Mouse (Mus musculus) kidney, embryonic 14.5 days (tissue): Measurements from ENCODE around the gene Vasp. TPM values are rescaled to one million over a fixed set of nuclear protein-coding genes. Genes with fewer than 3 reads are reported as not detected.

Experiments used
- ATAC-seq: fragments of 200-750 bp; cut with Nextera tagmentation; 2 replicates; pipeline ENCODE4 v1.8.0; 2017; ENCODE audit warnings: moderate number of reproducible peaks, mild to moderate bottlenecking, moderate TSS enrichment, moderate library complexity; ENCODE audit not compliant: low FRiP score, low TSS enrichment
- H3K27ac ChIP-seq: fragments of 300-500 bp; sonication (generic); 2 replicates; pipeline ENCODE4 v1.5.1; 2014; ENCODE audit warnings: low read depth, mild to moderate bottlenecking, low read length, moderate library complexity, mixed read lengths
- H3K27me3 ChIP-seq: fragments of 300-500 bp; sonication (generic); 2 replicates; pipeline ENCODE4 v1.6.1; 2014; ENCODE audit warnings: mild to moderate bottlenecking, low read length; ENCODE audit not compliant: control insufficient read depth, insufficient read depth
- H3K36me3 ChIP-seq: fragments of 300-500 bp; sonication (generic); 2 replicates; pipeline ENCODE4 v1.6.1; 2014; ENCODE audit warnings: low read length, mixed read lengths; ENCODE audit not compliant: control insufficient read depth, insufficient read depth
- H3K4me1 ChIP-seq: fragments of 300-500 bp; sonication (generic); 2 replicates; pipeline ENCODE4 v1.6.1; 2014; ENCODE audit warnings: low read length, mixed read lengths; ENCODE audit not compliant: control insufficient read depth, insufficient read depth
- H3K4me2 ChIP-seq: fragments of 300-500 bp; sonication (generic); replicated peaks from 2 replicates; pipeline ENCODE4 v1.6.1; 2014; ENCODE audit warnings: low read depth, mild to moderate bottlenecking, low read length
- H3K4me3 ChIP-seq: fragments of 300-500 bp; sonication (generic); 2 replicates; pipeline ENCODE4 v1.5.1; 2014; ENCODE audit warnings: mild to moderate bottlenecking, low read length
- H3K9ac ChIP-seq: fragments of 300-500 bp; sonication (generic); 2 replicates; pipeline ENCODE4 v1.6.1; 2014; ENCODE audit warnings: low read depth, mild to moderate bottlenecking, low read length, moderate library complexity
- H3K9me3 ChIP-seq: fragments of 300-500 bp; sonication (generic); 2 replicates; pipeline ENCODE4 v1.6.1; 2016; ENCODE audit warnings: low read length; ENCODE audit not compliant: control insufficient read depth
- WGBS: fragments of 180-500 bp; shearing (Covaris S2); extraction: QIAGEN DNeasy Blood & Tissue Kit; methylation state at CpG from one replicate; pipeline ENCODE4 v1.1.7; 2014; 5-methylcytosine and 5-hydroxymethylcytosine counted together
- polyA plus RNA-seq: library from polyadenylated mRNA; unstranded; fragments of >200 nt; fragmentation: Nextera tagmentation; extraction: Ambion mirVana; gene quantifications from 2 replicates; pipeline ENCODE4 v1.2.1, GENCODE M21; 2014

The Vasp gene
- polyA plus RNA-seq, 1 experiment from 2014 or later, result 54.2 TPM

- Histone ChIP-seq H3K27ac (no peak overlapping the region), H3K4me2 (no peak overlapping the region), H3K36me3 (no peaks in the 10 kb centered on the region), H3K4me1 (peaks cover 19% of the 10 kb centered on the region), H3K27me3 (no peaks in the 10 kb centered on the region), H3K4me3 (no peak overlapping the region), H3K9ac (no peak overlapping the region), H3K9me3 (0 out of 2 replicates have a peak, but pooled peaks cover under 1% of the 10 kb centered on the region)
- no peak for ATAC-seq
- WGBS, result 66% methylated on average over 9 of the region's 9 CpGs
Measured at GRCm38 (mm10) chr7:19214940-19215339, 56.7 kb downstream of the Vasp start.

- ATAC-seq, result no peak
- Histone ChIP-seq H3K27ac (no peak overlapping the region), H3K4me3 (no peak overlapping the region), H3K27me3 (no peaks in the 10 kb centered on the region), H3K9ac (no peak overlapping the region), H3K4me1 (peaks cover 19% of the 10 kb centered on the region), H3K36me3 (no peaks in the 10 kb centered on the region), H3K4me2 (no peak overlapping the region), H3K9me3 (0 out of 2 replicates have a peak, but pooled peaks cover 2% of the 10 kb centered on the region)
- WGBS, result 75% methylated on average over 7 of the region's 7 CpGs
Measured at GRCm38 (mm10) chr7:19214369-19214768, 57.2 kb downstream of the Vasp start.

GRCm38 (mm10) chr7:19213385-19213784 is 58.2 kb downstream of the Vasp start:
- peaks cover 19% of the 10 kb centered on the region for H3K4me1 ChIP-seq
- no peak overlapping the region for H3K4me3 ChIP-seq
- no peak for ATAC-seq

GRCm38 (mm10) chr7:19211996-19212755 is 59.4 kb downstream of the Vasp start, which contains the start of gene Gpr4:
Gene Gpr4, plus strand, starts transcription at chr7:19212538.
- WGBS, result 2% methylated on average over 29 of the region's 30 CpGs
- peaks cover 19% of the 10 kb centered on the region for H3K4me1 ChIP-seq

More at GRCm38 (mm10) chr7:19213385-19213784, 58.2 kb downstream of the Vasp start:
- Histone ChIP-seq H3K27me3 (no peaks in the 10 kb centered on the region), H3K36me3 (no peaks in the 10 kb centered on the region), H3K9ac (no peak overlapping the region), H3K27ac (no peak overlapping the region), H3K4me2 (no peak overlapping the region), H3K9me3 (0 out of 2 replicates have a peak, but pooled peaks cover 2% of the 10 kb centered on the region)
- 66% methylated on average over 2 of the region's 2 CpGs for WGBS

GRCm38 (mm10) chr7:19211041-19211675 is 60.5 kb downstream of the Vasp start:
- peaks cover 19% of the 10 kb centered on the region for H3K4me1 ChIP-seq
- no peak overlapping the region for H3K9ac ChIP-seq
- ATAC-seq, result no peak
- WGBS, result 23% methylated on average over 5 of the region's 5 CpGs
- no peaks in the 10 kb centered on the region for H3K27me3 ChIP-seq
- peak overlapping the region; percentile 30; the same call in 1 of the 2 replicates for H3K27ac ChIP-seq
- no peak overlapping the region for H3K4me3 ChIP-seq
- H3K36me3 ChIP-seq, result no peaks in the 10 kb centered on the region
- H3K9me3 ChIP-seq, result 0 out of 2 replicates have a peak, but pooled peaks cover 2% of the 10 kb centered on the region
- H3K4me2 ChIP-seq, result no peak overlapping the region

More at GRCm38 (mm10) chr7:19211996-19212755, 59.4 kb downstream of the Vasp start, which contains the start of gene Gpr4:
- peak; percentile 76 for ATAC-seq
- Histone ChIP-seq H3K4me2 (peak within 1 kb of the TSS; percentile 82), H3K27ac (peak within 1 kb of the TSS; percentile 30; the same call in 1 of the 2 replicates), H3K9ac (peak within 1 kb of the TSS; percentile 53; the same call in 1 of the 2 replicates), H3K9me3 (0 out of 2 replicates have a peak, but pooled peaks cover 2% of the 10 kb centered on the region), H3K36me3 (no peaks in the 10 kb centered on the region), H3K4me3 (peak within 1 kb of the TSS; percentile 50), H3K27me3 (no peaks in the 10 kb centered on the region)

GRCm38 (mm10) chr7:19210010-19210409 is 61.6 kb downstream of the Vasp start:
- 0 out of 2 replicates have a peak, but pooled peaks cover 2% of the 10 kb centered on the region for H3K9me3 ChIP-seq
- no peak for ATAC-seq

GRCm38 (mm10) chr7:19209494-19209893 is 62.1 kb downstream of the Vasp start:
- H3K27ac ChIP-seq, result no peak overlapping the region
- H3K4me1 ChIP-seq, result peaks cover 19% of the 10 kb centered on the region
- H3K9me3 ChIP-seq, result 0 out of 2 replicates have a peak, but pooled peaks cover 2% of the 10 kb centered on the region
- ATAC-seq, result no peak
- H3K9ac ChIP-seq, result no peak overlapping the region
- H3K36me3 ChIP-seq, result peaks cover 15% of the 10 kb centered on the region
- H3K27me3 ChIP-seq, result no peaks in the 10 kb centered on the region
- WGBS, result 80% methylated on average over 4 of the region's 4 CpGs
- no peak overlapping the region for H3K4me2 ChIP-seq
- no peak overlapping the region for H3K4me3 ChIP-seq

More at GRCm38 (mm10) chr7:19210010-19210409, 61.6 kb downstream of the Vasp start:
- H3K9ac ChIP-seq, result no peak overlapping the region
- peaks cover 19% of the 10 kb centered on the region for H3K4me1 ChIP-seq
- no peak overlapping the region for H3K27ac ChIP-seq
- no peaks in the 10 kb centered on the region for H3K27me3 ChIP-seq
- peaks cover 9% of the 10 kb centered on the region for H3K36me3 ChIP-seq
- WGBS, result 96% methylated on average over 5 of the region's 5 CpGs
- no peak overlapping the region for H3K4me2 ChIP-seq
- no peak overlapping the region for H3K4me3 ChIP-seq

- Histone ChIP-seq H3K9me3 (0 out of 2 replicates have a peak, but pooled peaks cover 2% of the 10 kb centered on the region), H3K9ac (no peak overlapping the region), H3K27me3 (no peaks in the 10 kb centered on the region), H3K36me3 (peaks cover 19% of the 10 kb centered on the region), H3K4me1 (peaks cover 19% of the 10 kb centered on the region), H3K4me2 (no peak overlapping the region), H3K27ac (no peak overlapping the region), H3K4me3 (no peak overlapping the region)
- ATAC-seq, result no peak
- 51% methylated on average over 7 of the region's 7 CpGs for WGBS
Measured at GRCm38 (mm10) chr7:19208944-19209472, 62.6 kb downstream of the Vasp start.
